Mouse (Mus musculus) heart, embryonic 10.5 days (tissue): Measurements from ENCODE around the gene Efcab14. TPM values are rescaled to one million over a fixed set of nuclear protein-coding genes. Genes with fewer than 3 reads are reported as not detected.

Experiments
- polyA plus RNA-seq: library from polyadenylated mRNA; unstranded; fragments of >200 nt; fragmentation: Nextera tagmentation; extraction: Ambion mirVana; gene quantifications from 2 replicates; pipeline ENCODE4 v1.2.1, GENCODE M21; 2016

The Efcab14 gene
- polyA plus RNA-seq, 1 experiment from 2014 or later, result 34.4 TPM

Other genes with a start within 250 kb of the Efcab14 start
- not detected in 2 replicates for gene Cyp4a14, start 241.6 kb upstream of the Efcab14 start, polyA plus RNA-seq
- gene Cyp4a10, start 219.5 kb upstream of the Efcab14 start, polyA plus RNA-seq, result not detected in 2 replicates
- not detected in 2 replicates for gene Cyp4a31, start 174.1 kb upstream of the Efcab14 start, polyA plus RNA-seq
- gene Cyp4a32, start 136.8 kb upstream of the Efcab14 start, polyA plus RNA-seq, result not detected in 2 replicates
- gene Cyp4b1, start 90.0 kb upstream of the Efcab14 start, polyA plus RNA-seq, result 0.60 and 0.62 TPM in 2 replicates
- 0.55 and 0.62 TPM in 2 replicates for gene Tex38, start 43.3 kb downstream of the Efcab14 start, polyA plus RNA-seq
- gene Atpaf1, start 47.1 kb downstream of the Efcab14 start, polyA plus RNA-seq, result 60.0 and 67.2 TPM in 2 replicates
- 5.9 and 9.8 TPM in 2 replicates for gene Mob3c, start 90.3 kb downstream of the Efcab14 start, polyA plus RNA-seq
- 22.7 and 23.0 TPM in 2 replicates for gene Mknk1, start 101.5 kb downstream of the Efcab14 start, polyA plus RNA-seq
- gene Kncn, start 146.7 kb downstream of the Efcab14 start, polyA plus RNA-seq, result not detected in 2 replicates
- gene 6430628N08Rik, start 152.9 kb downstream of the Efcab14 start, polyA plus RNA-seq, result not detected in 2 replicates
- gene Dmbx1, start 202.2 kb downstream of the Efcab14 start, polyA plus RNA-seq, result not detected in 2 replicates